Mouse (Mus musculus): ENCODE results near the gene Smim12. TPM values are rescaled to one million over a fixed set of nuclear protein-coding genes. Genes with fewer than 3 reads are reported as not detected.

Gene Smim12
- polyA plus RNA-seq, 1 experiment from 2014 or later: 63.3 TPM

DNA sequence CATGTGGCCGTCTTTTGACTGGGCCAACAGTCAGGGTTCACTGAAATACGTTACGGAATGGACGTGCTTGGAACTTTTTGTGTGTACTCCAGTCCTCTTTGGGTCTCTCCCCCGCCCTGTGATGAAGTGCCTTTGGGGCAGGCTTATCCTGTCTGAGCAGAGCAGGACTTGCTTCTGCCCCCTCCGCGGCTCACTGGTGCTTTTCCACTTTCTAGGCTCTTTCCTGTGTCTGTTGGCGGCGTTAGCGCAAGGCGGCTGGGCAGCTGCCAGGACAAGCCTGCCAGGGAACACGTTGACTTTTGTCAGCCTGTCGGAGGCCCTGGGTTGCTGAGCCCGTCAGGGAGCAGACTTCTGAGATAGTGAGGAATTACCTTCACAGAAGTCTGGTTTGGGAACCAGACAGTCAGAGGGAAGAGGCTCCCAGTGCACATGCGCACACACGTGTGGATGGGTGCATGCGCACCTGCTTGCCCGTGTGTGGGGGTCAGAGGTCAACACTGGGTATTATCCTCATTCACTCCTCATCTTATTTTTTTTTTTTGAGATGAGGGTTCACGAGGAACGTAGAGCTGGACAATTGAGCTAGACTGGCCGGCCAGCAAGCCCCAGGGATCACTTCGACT is 8.5 kb downstream of the Smim12 start:
- no peak for ATAC-seq
- Histone ChIP-seq H3K9ac (ENCODE audit: low read depth, low read length) (no peak overlapping the region), H3K4me1 (ENCODE audit: control insufficient read depth, insufficient read depth, low read length) (0 out of 2 replicates have a peak, but pooled peaks cover 4% of the 10 kb centered on the region), H3K9me3 (ENCODE audit: control insufficient read depth, low read length) (no peaks in the 10 kb centered on the region), H3K4me2 (ENCODE audit: low read depth, low read length) (no peak overlapping the region), H3K36me3 (ENCODE audit: control insufficient read depth, insufficient read depth, low read length) (peaks cover 5% of the 10 kb centered on the region; the same call in 1 of the 2 replicates), H3K27ac (ENCODE audit: low read length) (no peak overlapping the region), H3K27me3 (replicated peaks; ENCODE audit: control insufficient read depth, insufficient read depth, low read length) (no peaks in the 10 kb centered on the region; the same call in 1 of the 2 replicates), H3K4me3 (ENCODE audit: low read length) (no peak overlapping the region)
- WGBS: 53% methylated on average over 22 of the region's 22 CpGs

DNA sequence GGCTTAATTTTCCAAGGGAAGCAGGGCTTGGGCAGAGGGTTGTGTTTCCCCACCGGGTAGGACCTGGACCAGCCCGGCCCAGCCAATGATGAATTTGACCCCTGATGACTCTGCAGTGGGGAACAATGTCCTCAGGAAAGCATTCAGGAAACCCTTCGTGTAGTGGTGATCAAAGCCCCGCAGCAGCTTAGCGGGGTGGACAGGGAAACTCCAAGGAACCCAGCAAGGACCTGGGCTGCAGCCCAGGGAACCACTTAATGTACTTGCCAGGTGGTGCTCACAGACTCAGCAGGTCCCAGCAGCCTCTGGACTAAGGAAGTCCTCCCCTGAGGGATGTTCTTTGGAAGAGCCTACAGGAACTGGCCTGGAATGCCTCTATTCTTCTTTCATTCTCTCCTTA is 13.2 kb downstream of the Smim12 start:
- ATAC-seq: no peak
- Histone ChIP-seq H3K9ac (ENCODE audit: low read depth, low read length) (no peak overlapping the region), H3K4me3 (ENCODE audit: low read length) (no peak overlapping the region), H3K4me2 (ENCODE audit: low read depth, low read length) (no peak overlapping the region), H3K27me3 (replicated peaks; ENCODE audit: control insufficient read depth, insufficient read depth, low read length) (no peaks in the 10 kb centered on the region; the same call in 1 of the 2 replicates), H3K9me3 (ENCODE audit: control insufficient read depth, low read length) (no peaks in the 10 kb centered on the region), H3K27ac (ENCODE audit: low read length) (no peak overlapping the region), H3K36me3 (ENCODE audit: control insufficient read depth, insufficient read depth, low read length) (no peaks in the 10 kb centered on the region), H3K4me1 (ENCODE audit: control insufficient read depth, insufficient read depth, low read length) (0 out of 2 replicates have a peak, but pooled peaks cover 4% of the 10 kb centered on the region)
- 66% methylated on average over 5 of the region's 5 CpGs for WGBS

DNA sequence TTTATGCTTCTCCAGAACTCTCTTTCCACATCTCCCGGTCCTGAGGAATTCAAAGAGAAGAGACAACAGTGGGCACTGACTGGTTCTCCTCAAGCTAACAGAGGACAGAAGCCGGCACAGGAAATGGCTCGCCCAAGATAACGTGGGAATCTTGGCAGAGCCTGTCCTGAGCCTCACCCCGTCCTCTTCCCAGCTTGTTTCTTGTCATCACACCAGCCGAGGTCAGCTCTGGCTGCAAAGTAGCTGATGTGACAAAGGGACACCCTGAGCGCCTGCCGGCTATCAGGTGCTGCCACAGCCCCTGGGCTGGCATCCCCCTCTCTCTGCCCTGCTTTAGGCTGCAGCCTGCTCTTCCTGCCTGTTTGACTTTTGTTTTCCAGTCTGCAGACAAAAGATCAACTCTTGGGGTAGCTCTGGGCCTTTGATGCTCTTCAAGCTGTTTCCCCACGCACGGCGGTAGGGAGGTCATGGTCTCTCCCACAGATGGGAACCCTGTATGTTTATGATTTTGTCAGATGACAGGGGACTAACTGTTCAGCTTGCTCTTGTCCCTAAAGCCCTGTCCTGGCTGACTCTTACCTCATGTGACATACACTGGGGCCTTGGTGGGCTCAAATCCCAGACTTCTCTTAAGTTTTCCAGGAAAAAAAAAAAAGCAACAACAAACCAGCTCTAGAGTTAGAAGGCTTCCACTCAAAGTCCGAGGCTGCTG is 14.8 kb downstream of the Smim12 start:
- no peaks in the 10 kb centered on the region for H3K36me3 ChIP-seq (ENCODE audit: control insufficient read depth, insufficient read depth, low read length)
- H3K9ac ChIP-seq (ENCODE audit: low read depth, low read length): no peak overlapping the region
- H3K4me2 ChIP-seq (ENCODE audit: low read depth, low read length): no peak overlapping the region
- H3K4me3 ChIP-seq (ENCODE audit: low read length): no peak overlapping the region
- ATAC-seq: no peak
- no peak overlapping the region for H3K27ac ChIP-seq (ENCODE audit: low read length)
- H3K4me1 ChIP-seq (ENCODE audit: control insufficient read depth, insufficient read depth, low read length): no peaks in the 10 kb centered on the region
- 42% methylated on average over 12 of the region's 12 CpGs for WGBS
- no peaks in the 10 kb centered on the region; the same call in 1 of the 2 replicates for H3K27me3 ChIP-seq (replicated peaks; ENCODE audit: control insufficient read depth, insufficient read depth, low read length)
- no peaks in the 10 kb centered on the region for H3K9me3 ChIP-seq (ENCODE audit: control insufficient read depth, low read length)

DNA sequence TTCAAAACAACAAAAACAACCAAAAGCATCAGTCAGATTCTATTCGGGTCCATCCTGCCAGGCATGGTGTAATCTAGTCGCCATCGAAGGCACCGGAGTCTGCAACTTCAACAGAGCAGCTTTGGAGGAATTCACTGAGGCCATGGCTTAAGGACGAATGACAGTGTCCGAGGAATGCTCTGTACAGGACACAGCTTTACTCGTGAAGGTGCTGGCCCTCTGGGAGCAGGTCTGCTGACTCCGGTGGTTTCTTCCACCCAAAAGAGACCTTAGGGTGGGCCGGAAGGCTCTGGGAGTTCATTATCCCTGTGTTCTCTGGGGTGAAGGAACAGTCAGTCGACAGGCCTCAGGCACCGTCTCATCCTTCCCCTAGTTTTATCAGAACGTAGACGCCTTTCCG is 18.0 kb downstream of the Smim12 start:
- WGBS: 88% methylated on average over 14 of the region's 14 CpGs
- no peak overlapping the region for H3K27ac ChIP-seq (ENCODE audit: low read length)

DNA sequence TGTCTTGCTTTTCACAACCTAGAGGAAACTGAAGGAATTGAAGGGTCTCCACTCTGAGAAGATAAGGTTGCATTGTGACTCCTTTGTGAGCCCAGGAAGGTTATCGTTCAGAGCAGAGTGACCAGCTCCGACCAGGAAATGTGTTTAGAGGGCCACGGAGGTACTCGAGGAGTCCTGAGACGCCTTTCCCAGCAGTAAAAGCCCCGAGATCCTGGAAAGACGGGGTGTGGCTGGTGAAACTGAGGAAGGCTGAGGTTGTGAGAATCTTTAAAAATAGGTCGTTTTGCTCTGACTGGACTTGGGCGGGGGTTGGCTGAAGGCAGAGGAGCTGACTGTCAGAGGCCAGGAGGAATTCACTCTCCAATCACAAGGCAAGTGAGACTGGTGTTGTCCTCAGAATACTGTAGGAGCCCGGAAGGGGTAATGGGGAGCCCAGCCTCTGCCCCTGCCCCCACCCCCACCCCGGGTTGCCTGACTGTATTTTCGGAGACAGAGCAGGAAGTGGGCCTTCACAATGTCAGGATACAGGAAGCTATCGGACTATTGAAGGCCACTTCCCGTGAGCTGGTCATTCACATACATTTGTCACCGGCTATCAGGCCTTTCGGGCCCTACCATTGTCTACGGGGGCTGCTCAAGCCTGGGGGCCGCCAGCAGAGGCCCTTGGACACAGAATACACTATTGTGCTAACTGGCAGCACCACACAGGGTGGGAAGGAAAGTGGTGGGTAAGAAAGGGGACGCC is 20.0 kb downstream of the Smim12 start:
- no peak overlapping the region for H3K4me2 ChIP-seq (ENCODE audit: low read depth, low read length)
- H3K4me1 ChIP-seq (ENCODE audit: control insufficient read depth, insufficient read depth, low read length): no peaks in the 10 kb centered on the region
- no peaks in the 10 kb centered on the region for H3K27me3 ChIP-seq (replicated peaks; ENCODE audit: control insufficient read depth, insufficient read depth, low read length)
- H3K9me3 ChIP-seq (ENCODE audit: control insufficient read depth, low read length): no peaks in the 10 kb centered on the region
- 62% methylated on average over 19 of the region's 19 CpGs for WGBS
- no peak overlapping the region for H3K4me3 ChIP-seq (ENCODE audit: low read length)
- H3K36me3 ChIP-seq (ENCODE audit: control insufficient read depth, insufficient read depth, low read length): no peaks in the 10 kb centered on the region
- no peak overlapping the region for H3K9ac ChIP-seq (ENCODE audit: low read depth, low read length)
- H3K27ac ChIP-seq (ENCODE audit: low read length): peak overlapping the region; percentile 39
- ATAC-seq: no peak; the same call in 1 of the 2 replicates

More for the DNA sequence above, 18.0 kb downstream of the Smim12 start:
- no peaks in the 10 kb centered on the region for H3K9me3 ChIP-seq (ENCODE audit: control insufficient read depth, low read length)
- no peak overlapping the region for H3K4me2 ChIP-seq (ENCODE audit: low read depth, low read length)
- no peaks in the 10 kb centered on the region for H3K36me3 ChIP-seq (ENCODE audit: control insufficient read depth, insufficient read depth, low read length)
- H3K4me1 ChIP-seq (ENCODE audit: control insufficient read depth, insufficient read depth, low read length): no peaks in the 10 kb centered on the region
- no peak overlapping the region for H3K4me3 ChIP-seq (ENCODE audit: low read length)
- H3K27me3 ChIP-seq (replicated peaks; ENCODE audit: control insufficient read depth, insufficient read depth, low read length): no peaks in the 10 kb centered on the region; the same call in 1 of the 2 replicates
- ATAC-seq: no peak
- no peak overlapping the region for H3K9ac ChIP-seq (ENCODE audit: low read depth, low read length)

DNA sequence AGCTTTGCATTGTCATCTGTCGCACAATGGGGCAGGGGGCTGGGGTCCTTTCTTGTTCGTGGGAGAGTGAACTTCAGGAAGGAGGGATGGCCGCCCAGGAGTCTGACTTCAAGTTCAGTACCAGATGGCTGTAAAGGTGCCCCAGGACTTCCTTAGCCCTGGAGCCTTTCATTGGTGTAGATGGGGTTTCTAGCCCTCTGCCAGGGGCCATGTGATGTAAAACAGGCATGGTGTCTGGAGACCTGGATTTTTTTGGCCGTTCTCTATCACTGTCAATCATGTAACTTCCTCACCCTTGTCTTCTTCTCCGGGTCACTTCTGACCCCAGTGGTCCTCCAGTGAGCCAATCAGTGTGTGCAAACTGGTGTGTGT is 20.6 kb downstream of the Smim12 start:
- H3K4me2 ChIP-seq (ENCODE audit: low read depth, low read length): no peak overlapping the region

DNA sequence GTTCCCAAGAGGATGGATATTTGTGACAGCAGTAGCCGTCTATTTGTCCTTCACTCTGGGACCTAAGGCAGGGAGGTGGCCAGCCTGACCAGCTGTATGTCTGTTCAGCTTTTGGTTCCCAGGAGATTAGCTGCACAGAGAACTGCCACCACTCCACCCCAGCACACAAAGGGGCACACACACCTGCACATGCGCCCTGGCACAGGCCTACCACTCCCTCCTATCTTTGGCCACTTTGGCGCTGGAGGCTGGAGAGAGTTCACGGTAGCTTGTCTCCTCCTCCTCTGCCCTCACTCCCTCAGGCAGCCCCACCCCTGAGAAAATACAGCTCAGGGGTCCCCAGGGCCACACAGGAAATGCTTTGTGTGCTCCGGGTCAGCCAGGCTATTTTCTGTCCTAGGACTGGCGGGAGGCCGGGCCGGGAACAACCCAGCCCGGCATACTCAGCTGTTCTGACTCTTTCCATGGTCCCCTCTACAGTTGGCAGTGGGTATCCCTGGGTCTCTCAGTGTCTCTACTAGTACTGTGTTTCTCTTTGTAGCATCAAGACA is 34.9 kb downstream of the Smim12 start:
- ATAC-seq: no peak
- WGBS: 45% methylated on average over 9 of the region's 9 CpGs
- no peaks in the 10 kb centered on the region for H3K27me3 ChIP-seq (replicated peaks; ENCODE audit: control insufficient read depth, insufficient read depth, low read length)
- no peaks in the 10 kb centered on the region for H3K36me3 ChIP-seq (ENCODE audit: control insufficient read depth, insufficient read depth, low read length)
- H3K4me2 ChIP-seq (ENCODE audit: low read depth, low read length): no peak overlapping the region
- no peaks in the 10 kb centered on the region for H3K9me3 ChIP-seq (ENCODE audit: control insufficient read depth, low read length)
- no peak overlapping the region for H3K27ac ChIP-seq (ENCODE audit: low read length)
- H3K4me1 ChIP-seq (ENCODE audit: control insufficient read depth, insufficient read depth, low read length): no peaks in the 10 kb centered on the region
- H3K4me3 ChIP-seq (ENCODE audit: low read length): no peak overlapping the region
- H3K9ac ChIP-seq (ENCODE audit: low read depth, low read length): no peak overlapping the region

More for the DNA sequence above, 20.6 kb downstream of the Smim12 start:
- WGBS: 46% methylated on average over 5 of the region's 5 CpGs
- H3K4me1 ChIP-seq (ENCODE audit: control insufficient read depth, insufficient read depth, low read length): no peaks in the 10 kb centered on the region
- H3K9me3 ChIP-seq (ENCODE audit: control insufficient read depth, low read length): no peaks in the 10 kb centered on the region
- H3K4me3 ChIP-seq (ENCODE audit: low read length): no peak overlapping the region
- no peaks in the 10 kb centered on the region for H3K27me3 ChIP-seq (replicated peaks; ENCODE audit: control insufficient read depth, insufficient read depth, low read length)
- ATAC-seq: no peak
- H3K27ac ChIP-seq (ENCODE audit: low read length): peak overlapping the region; percentile 10; the same call in 1 of the 2 replicates
- H3K36me3 ChIP-seq (ENCODE audit: control insufficient read depth, insufficient read depth, low read length): no peaks in the 10 kb centered on the region
- H3K9ac ChIP-seq (ENCODE audit: low read depth, low read length): no peak overlapping the region

DNA sequence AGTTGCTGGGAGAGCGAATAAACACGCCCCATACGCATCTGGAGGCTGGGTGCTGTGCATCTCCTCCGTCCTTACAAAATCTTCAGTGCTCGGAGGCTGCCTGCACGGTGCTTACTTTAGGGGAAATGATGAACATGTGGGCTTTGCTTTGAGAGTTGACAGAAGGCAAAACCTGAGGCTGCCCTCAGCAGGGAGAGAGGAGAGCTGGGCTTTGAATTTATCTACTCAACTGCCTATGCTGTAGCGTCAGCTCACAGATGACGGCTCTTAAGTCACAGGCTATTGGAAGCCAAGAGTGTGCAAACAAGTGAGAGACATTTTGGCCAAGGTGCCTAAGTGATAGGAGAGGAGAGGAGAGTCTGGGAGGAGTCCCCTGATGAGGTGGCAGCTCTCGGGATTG is 35.7 kb downstream of the Smim12 start:
- no peak overlapping the region for H3K27ac ChIP-seq (ENCODE audit: low read length)
- H3K4me3 ChIP-seq (ENCODE audit: low read length): no peak overlapping the region
- H3K36me3 ChIP-seq (ENCODE audit: control insufficient read depth, insufficient read depth, low read length): no peaks in the 10 kb centered on the region
- H3K9ac ChIP-seq (ENCODE audit: low read depth, low read length): no peak overlapping the region
- no peak overlapping the region for H3K4me2 ChIP-seq (ENCODE audit: low read depth, low read length)
- no peak for ATAC-seq
- no peaks in the 10 kb centered on the region for H3K4me1 ChIP-seq (ENCODE audit: control insufficient read depth, insufficient read depth, low read length)
- 72% methylated on average over 9 of the region's 9 CpGs for WGBS
- no peaks in the 10 kb centered on the region for H3K27me3 ChIP-seq (replicated peaks; ENCODE audit: control insufficient read depth, insufficient read depth, low read length)
- no peaks in the 10 kb centered on the region for H3K9me3 ChIP-seq (ENCODE audit: control insufficient read depth, low read length)

DNA sequence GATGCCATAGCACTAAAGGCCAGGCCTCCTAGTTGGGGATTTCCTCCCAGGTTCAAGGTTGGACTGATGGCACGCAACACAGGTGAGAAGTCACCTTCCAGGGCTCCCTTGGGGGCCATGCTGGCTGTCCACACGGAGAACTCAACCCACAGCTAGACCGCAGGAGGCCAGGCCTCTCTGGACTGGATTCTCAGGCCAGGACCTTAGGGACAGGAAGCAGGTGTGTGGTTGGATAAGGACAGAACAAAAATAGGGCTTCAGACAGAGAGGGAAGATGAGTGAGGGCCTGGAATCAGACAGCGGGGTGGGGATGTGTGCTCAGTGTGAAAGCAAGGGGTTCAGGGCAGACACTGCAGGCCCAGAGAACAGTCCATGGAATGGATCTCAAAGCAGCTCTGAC is 43.3 kb downstream of the Smim12 start:
- no peak for ATAC-seq
- WGBS: 71% methylated on average over 4 of the region's 4 CpGs
- H3K4me1 ChIP-seq (ENCODE audit: control insufficient read depth, insufficient read depth, low read length): no peaks in the 10 kb centered on the region
- H3K9ac ChIP-seq (ENCODE audit: low read depth, low read length): no peak overlapping the region
- H3K36me3 ChIP-seq (ENCODE audit: control insufficient read depth, insufficient read depth, low read length): no peaks in the 10 kb centered on the region
- no peaks in the 10 kb centered on the region for H3K9me3 ChIP-seq (ENCODE audit: control insufficient read depth, low read length)
- no peak overlapping the region for H3K4me2 ChIP-seq (ENCODE audit: low read depth, low read length)
- H3K27me3 ChIP-seq (replicated peaks; ENCODE audit: control insufficient read depth, insufficient read depth, low read length): no peaks in the 10 kb centered on the region
- H3K27ac ChIP-seq (ENCODE audit: low read length): no peak overlapping the region
- no peak overlapping the region for H3K4me3 ChIP-seq (ENCODE audit: low read length)
